In genomic region chr15:54114096-54114512, GRCm38 (mm10) we compare ENCODE assay signal across 20 mouse cellular contexts.
DNase-seq lines count a peak whose midpoint lies in the region; ATAC-seq and TF ChIP-seq lines count a peak whose summit lies in the region.
"Had no signal": no experiment of that assay in that cellular context is flagged by ENCODE, and none has a peak within 500 bp of the region (broad histone marks: within the 10 kb centered on the region; RNA-seq: fewer than 3 reads in every experiment).

No protein-coding gene starts in this region.

- no peak overlapping the region for H3K4me3 ChIP-seq in intestine, embryonic 16.5 days (ENCODE audit: low read length)
- no peak overlapping the region for H3K4me3 ChIP-seq in lung, postnatal 0 days (ENCODE audit: low read depth, low read length)
- no peak overlapping the region for H3K4me3 ChIP-seq in stomach, postnatal 0 days (ENCODE audit: low read depth, low read length)
- H3K4me3 ChIP-seq: erythroblast, embryonic 14.5 days; forebrain, embryonic 15.5 days; heart, embryonic 12.5 days; limb, embryonic 13.5 days; liver, embryonic 15.5 days; neural tube, embryonic 12.5 days had no signal

- no peaks in the 10 kb centered on the region for H3K9me3 ChIP-seq in intestine, embryonic 16.5 days (ENCODE audit: control insufficient read depth, low read length)
- H3K9me3 ChIP-seq in lung, postnatal 0 days (ENCODE audit: low read length) = no peaks in the 10 kb centered on the region
- no peaks in the 10 kb centered on the region for H3K9me3 ChIP-seq in stomach, postnatal 0 days (ENCODE audit: control insufficient read depth, low read length)
- H3K9me3 ChIP-seq: forebrain, embryonic 15.5 days; G1E; heart, embryonic 12.5 days; limb, embryonic 13.5 days; liver, embryonic 15.5 days; neural tube, embryonic 12.5 days had no signal

- no peak overlapping the region for H3K9ac ChIP-seq in intestine, embryonic 16.5 days (ENCODE audit: low read depth, low read length)
- H3K9ac ChIP-seq in lung, postnatal 0 days (replicated peaks; ENCODE audit: low read depth) = no peak overlapping the region
- no peak overlapping the region for H3K9ac ChIP-seq in stomach, postnatal 0 days (ENCODE audit: low read length)
- H3K9ac ChIP-seq: forebrain, embryonic 15.5 days; heart, embryonic 12.5 days; limb, embryonic 13.5 days; liver, embryonic 15.5 days; neural tube, embryonic 12.5 days had no signal

- 53% methylated on average over 5 of the region's 5 CpGs for WGBS in intestine, embryonic 16.5 days
- 54% methylated on average over 5 of the region's 5 CpGs for WGBS in lung, postnatal 0 days
- WGBS in stomach, postnatal 0 days = 53% methylated on average over 5 of the region's 5 CpGs

- no peak overlapping the region for H3K4me2 ChIP-seq in intestine, embryonic 16.5 days (ENCODE audit: low read depth, low read length)
- H3K4me2 ChIP-seq in lung, postnatal 0 days (replicated peaks; ENCODE audit: low read depth, low read length) = no peak overlapping the region
- H3K4me2 ChIP-seq in stomach, postnatal 0 days (replicated peaks; ENCODE audit: low read depth) = no peak overlapping the region
- H3K4me2 ChIP-seq: forebrain, embryonic 15.5 days; heart, embryonic 12.5 days; limb, embryonic 13.5 days; liver, embryonic 15.5 days; neural tube, embryonic 12.5 days had no signal

- H3K27ac ChIP-seq in intestine, embryonic 16.5 days (ENCODE audit: low read length) = peak overlapping the region; percentile 37; the same call in 1 of the 2 replicates
- no peak overlapping the region for H3K27ac ChIP-seq in lung, postnatal 0 days (ENCODE audit: low read length)
- no peak overlapping the region for H3K27ac ChIP-seq in stomach, postnatal 0 days (replicated peaks)
- H3K27ac ChIP-seq: forebrain, embryonic 15.5 days; hindbrain, postnatal 0 days; limb, embryonic 13.5 days; liver, embryonic 15.5 days; neural tube, embryonic 12.5 days had no signal

- peak; percentile 95 for DNase-seq in lung, postnatal 0 days (ENCODE audit: low spot score)
- peak; percentile 71 for DNase-seq in stomach, postnatal 0 days (ENCODE audit: low spot score)
- DNase-seq in embryo, embryonic 11 days = no peak
- DNase-seq in urinary bladder, adult 18-20 months (ENCODE audit: low spot score in 2 of 2) = no peak
- no peak for DNase-seq in heart, postnatal 10 days
- DNase-seq: cerebellum, adult 11 months; cerebellum, postnatal 36 days; heart, postnatal 4 days; right cerebral cortex, postnatal 25 days; thymus, postnatal 4 days had no signal

- TF ChIP-seq CTCF in lung, postnatal 0 days (IDR thresholded peaks at IDR 0.05) = no peak
- no peak for TF ChIP-seq CTCF in stomach, postnatal 0 days (IDR thresholded peaks at IDR 0.05; ENCODE audit: low read depth)

- no peaks in the 10 kb centered on the region for H3K36me3 ChIP-seq in intestine, embryonic 16.5 days (ENCODE audit: control insufficient read depth, insufficient read depth, low read length)
- H3K36me3 ChIP-seq in lung, postnatal 0 days (ENCODE audit: insufficient read depth, low read length) = no peaks in the 10 kb centered on the region
- no peaks in the 10 kb centered on the region for H3K36me3 ChIP-seq in stomach, postnatal 0 days (ENCODE audit: control insufficient read depth, insufficient read depth, low read length)
- H3K36me3 ChIP-seq: forebrain, embryonic 15.5 days; G1E; heart, embryonic 12.5 days; limb, embryonic 13.5 days; liver, embryonic 15.5 days; neural tube, embryonic 12.5 days had no signal

- TF ChIP-seq EP300 in lung, postnatal 0 days (IDR thresholded peaks at IDR 0.05) = peak; percentile 97
- TF ChIP-seq EP300 in stomach, postnatal 0 days (optimal IDR thresholded peaks at IDR 0.05) = no peak

- ATAC-seq in activated CD4-positive, CD25-positive, alpha-beta regulatory T cell, adult 4 months = peak; percentile 69
- peak; percentile 91 for ATAC-seq in intestine, embryonic 16.5 days
- peak; percentile 97 for ATAC-seq in lung, postnatal 0 days
- ATAC-seq in stomach, postnatal 0 days (ENCODE audit: low FRiP score, low TSS enrichment) = peak; percentile 99
- ATAC-seq: forebrain, embryonic 15.5 days; hindbrain, postnatal 0 days had no signal

- H3K4me1 ChIP-seq in intestine, embryonic 16.5 days (ENCODE audit: control insufficient read depth, insufficient read depth, low read length) = no peaks in the 10 kb centered on the region
- H3K4me1 ChIP-seq in lung, postnatal 0 days (ENCODE audit: insufficient read depth, low read depth, low read length) = no peaks in the 10 kb centered on the region
- H3K4me1 ChIP-seq in stomach, postnatal 0 days (replicated peaks; ENCODE audit: control insufficient read depth, insufficient read depth) = no peaks in the 10 kb centered on the region
- H3K4me1 ChIP-seq: forebrain, embryonic 15.5 days; heart, embryonic 12.5 days; limb, embryonic 13.5 days; liver, embryonic 15.5 days; neural tube, embryonic 12.5 days had no signal

- no peaks in the 10 kb centered on the region for H3K27me3 ChIP-seq in intestine, embryonic 16.5 days (replicated peaks; ENCODE audit: control insufficient read depth, insufficient read depth, low read length)
- no peaks in the 10 kb centered on the region for H3K27me3 ChIP-seq in lung, postnatal 0 days (replicated peaks; ENCODE audit: insufficient read depth, low read length)
- no peaks in the 10 kb centered on the region for H3K27me3 ChIP-seq in stomach, postnatal 0 days (ENCODE audit: control insufficient read depth, insufficient read depth, low read length)
- H3K27me3 ChIP-seq: forebrain, embryonic 15.5 days; heart, embryonic 12.5 days; limb, embryonic 13.5 days; liver, embryonic 15.5 days; neural tube, embryonic 12.5 days had no signal

- intact Hi-C loops in heart, postnatal 10 days (cut with DNase I) = no loop called here

Comparison
In these comparisons a context has a peak if more than half of its experiments do, and no peak if none do; other contexts are left out.
1. DNase-seq: peak in lung, postnatal 0 days (single experiment) and stomach, postnatal 0 days (single experiment); none in embryo, embryonic 11 days (single experiment), urinary bladder, adult 18-20 months (0 of 2) and heart, postnatal 10 days (0 of 2).
2. Peak in every context shown above with its lines, with median percentiles within 50 percentile points of each other: ATAC-seq.